Mouse (Mus musculus) MEL (cell line): ENCODE measurements around the gene Slmap.

Experiments
- CTCF ChIP-seq, 3 experiments: IDR thresholded peaks in 2 of 3; conservative IDR thresholded peaks in 1 of 3; 2 replicates each; pipeline ENCODE4 v1.5.1; 2011 to 2012; ENCODE audit warnings: low read length in 3 of 3, low read depth in 2 of 3, mild to moderate bottlenecking in 2 of 3, improper control_type of control experiment in 1 of 3, inconsistent platforms in 1 of 3, mixed read lengths in 1 of 3, moderate library complexity in 1 of 3; ENCODE audit not compliant: control insufficient read depth in 1 of 3, insufficient read depth in 1 of 3, poor library complexity in 1 of 3, severe bottlenecking in 1 of 3
- POLR2A ChIP-seq, 2 experiments: IDR thresholded peaks; 2 replicates each; pipeline ENCODE4 v1.6.1; 2011 to 2012; ENCODE audit warnings: low read length in 2 of 2, mild to moderate bottlenecking in 2 of 2, control low read depth in 1 of 2, improper control_type of control experiment in 1 of 2, low read depth in 1 of 2, moderate library complexity in 1 of 2; ENCODE audit not compliant: control insufficient read depth in 1 of 2, insufficient read depth in 1 of 2, poor library complexity in 1 of 2
- TCF12 ChIP-seq: IDR thresholded peaks from 2 replicates; pipeline ENCODE4 v1.6.1; 2014; ENCODE audit warnings: low read depth, mild to moderate bottlenecking, inconsistent platforms, low read length, improper control_type of control experiment, moderate library complexity
- USF2 ChIP-seq, 2 experiments: IDR thresholded peaks; 2 replicates each; pipeline ENCODE4 v1.6.1; 2011 to 2012; ENCODE audit warnings: improper control_type of control experiment in 2 of 2, low read length in 2 of 2, borderline replicate concordance in 1 of 2, inconsistent platforms in 1 of 2, low read depth in 1 of 2, mild to moderate bottlenecking in 1 of 2; ENCODE audit not compliant: insufficient read depth in 1 of 2
- ZC3H11A ChIP-seq: IDR thresholded peaks from 2 replicates; pipeline ENCODE4 v1.6.1; 2012; ENCODE audit warnings: low read depth, mild to moderate bottlenecking, inconsistent platforms, low read length, improper control_type of control experiment
- ZKSCAN1 ChIP-seq: IDR thresholded peaks from 2 replicates; pipeline ENCODE4 v1.6.1; 2012; ENCODE audit warnings: low read depth, mild to moderate bottlenecking, inconsistent platforms, low read length, improper control_type of control experiment, moderate library complexity

- no peak for TF ChIP-seq ZC3H11A
- TF ChIP-seq TCF12 = no peak
- no peak for TF ChIP-seq CTCF (IDR thresholded peaks at IDR 0.05 in 2 of 3, conservative IDR thresholded peaks at IDR 0.05 in 1 of 3; ENCODE audit: control insufficient read depth in 1 of 3, insufficient read depth in 1 of 3, low read depth in 2 of 3, low read length in 3 of 3, poor library complexity in 1 of 3, severe bottlenecking in 1 of 3)
- no peak for TF ChIP-seq POLR2A (IDR thresholded peaks at IDR 0.05; ENCODE audit: control insufficient read depth in 1 of 2, insufficient read depth in 1 of 2, low read depth in 1 of 2, low read length in 2 of 2, poor library complexity in 1 of 2)
- no peak for TF ChIP-seq ZKSCAN1
- no peak for TF ChIP-seq USF2 (IDR thresholded peaks at IDR 0.05; ENCODE audit: borderline replicate concordance in 1 of 2, insufficient read depth in 1 of 2, low read depth in 1 of 2, low read length in 2 of 2)
Measured at GRCm38 (mm10) chr14:26540577-26540976, 5.8 kb upstream of the Slmap start.
